Mouse (Mus musculus) urinary bladder, postnatal 4 days (tissue): ENCODE results near the gene Cdc14b.

Source experiments
- DNase-seq, 2 experiments: peaks; one replicate each; pipeline ENCODE4 v3.0.0; 2021 to 2022; ENCODE audit warnings: low spot score in 2 of 2

Gene Cdc14b

GRCm38 (mm10) chr13:64274879-64275753 is at the start of gene Cdc14b:
TSS of gene Cdc14b (minus strand) at chr13:64275290.
- DNase-seq, result peak; percentile 71 to 74

GRCm38 (mm10) chr13:64322561-64323281 is 47.6 kb upstream of the Cdc14b start:
- no peak for DNase-seq

- no peak for DNase-seq
Observed at GRCm38 (mm10) chr13:64320334-64320733, 45.2 kb upstream of the Cdc14b start.

- DNase-seq, result no peak
Observed at GRCm38 (mm10) chr13:64319782-64320181, 44.7 kb upstream of the Cdc14b start.

- DNase-seq, result no peak
Observed at GRCm38 (mm10) chr13:64318355-64318754, 43.3 kb upstream of the Cdc14b start.

GRCm38 (mm10) chr13:64315483-64316050 is 40.5 kb upstream of the Cdc14b start:
- no peak for DNase-seq

- no peak for DNase-seq
Observed at GRCm38 (mm10) chr13:64314041-64314440, 39.0 kb upstream of the Cdc14b start.

- no peak for DNase-seq
Observed at GRCm38 (mm10) chr13:64312916-64313289, 37.8 kb upstream of the Cdc14b start.

- peak; percentile 93 for DNase-seq
Observed at GRCm38 (mm10) chr13:64312024-64312915, 37.2 kb upstream of the Cdc14b start, which contains the start of gene Aaed1. TSS of gene Aaed1 (minus strand) at chr13:64312710.

- no peak for DNase-seq
Observed at GRCm38 (mm10) chr13:64311266-64311665, 36.2 kb upstream of the Cdc14b start.

- no peak for DNase-seq
Observed at GRCm38 (mm10) chr13:64310585-64310984, 35.5 kb upstream of the Cdc14b start.

- no peak for DNase-seq
Observed at GRCm38 (mm10) chr13:64309842-64310241, 34.8 kb upstream of the Cdc14b start.

- no peak for DNase-seq
Observed at GRCm38 (mm10) chr13:64309036-64309435, 33.9 kb upstream of the Cdc14b start.

GRCm38 (mm10) chr13:64307508-64307907 is 32.4 kb upstream of the Cdc14b start:
- no peak for DNase-seq

- DNase-seq, result peak in 1 of 2 experiments; percentile 64
Observed at GRCm38 (mm10) chr13:64306078-64306477, 31.0 kb upstream of the Cdc14b start.

GRCm38 (mm10) chr13:64299069-64299468 is 24.0 kb upstream of the Cdc14b start:
- no peak for DNase-seq

- DNase-seq, result no peak
Observed at GRCm38 (mm10) chr13:64286791-64287190, 11.7 kb upstream of the Cdc14b start.

GRCm38 (mm10) chr13:64286321-64286720 is 11.2 kb upstream of the Cdc14b start:
- DNase-seq, result no peak

- no peak for DNase-seq
Observed at GRCm38 (mm10) chr13:64284676-64285075, 9.6 kb upstream of the Cdc14b start.

GRCm38 (mm10) chr13:64280940-64281339 is 5.8 kb upstream of the Cdc14b start:
- no peak for DNase-seq

- no peak for DNase-seq
Observed at GRCm38 (mm10) chr13:64275754-64276127, 651 bp upstream of the Cdc14b start.
